Mouse (Mus musculus) E14TG2a.4 (cell line): ENCODE results near the gene Pnkp.
"Not testable (repeated sequence)": the region's sequence is repeated elsewhere in the genome, so short reads cannot be mapped to it uniquely, and the experiment has no call there.

Experiments
- H3K27me3 ChIP-seq: 2 replicates; pipeline ENCODE4 v1.6.1; 2014; ENCODE audit warnings: low read length, control low read depth; ENCODE audit not compliant: insufficient read depth
- H3K36me3 ChIP-seq: 2 replicates; pipeline ENCODE4 v1.6.1; 2014; ENCODE audit warnings: low read length, control low read depth; ENCODE audit not compliant: insufficient read depth
- H3K4me1 ChIP-seq: replicated peaks from 2 replicates; pipeline ENCODE4 v1.6.1; 2014; ENCODE audit warnings: low read depth, low read length, control low read depth
- H3K4me3 ChIP-seq: replicated peaks from 2 replicates; pipeline ENCODE4 v1.5.1; 2014; ENCODE audit warnings: mild to moderate bottlenecking, low read length
- H3K9me3 ChIP-seq: 2 replicates; pipeline ENCODE4 v1.6.1; 2014; ENCODE audit warnings: low read length, control low read depth
- CTCF ChIP-seq: conservative IDR thresholded peaks from 2 replicates; pipeline ENCODE4 v1.5.1; 2014; ENCODE audit warnings: low read length
- NANOG ChIP-seq: IDR thresholded peaks from 2 replicates; pipeline ENCODE4 v1.6.1; 2014; ENCODE audit warnings: borderline replicate concordance, low read length, mixed read lengths
- POU5F1 ChIP-seq: IDR thresholded peaks from 2 replicates; pipeline ENCODE4 v1.6.1; 2014; ENCODE audit warnings: low read length, borderline replicate concordance

The Pnkp gene

DNA sequence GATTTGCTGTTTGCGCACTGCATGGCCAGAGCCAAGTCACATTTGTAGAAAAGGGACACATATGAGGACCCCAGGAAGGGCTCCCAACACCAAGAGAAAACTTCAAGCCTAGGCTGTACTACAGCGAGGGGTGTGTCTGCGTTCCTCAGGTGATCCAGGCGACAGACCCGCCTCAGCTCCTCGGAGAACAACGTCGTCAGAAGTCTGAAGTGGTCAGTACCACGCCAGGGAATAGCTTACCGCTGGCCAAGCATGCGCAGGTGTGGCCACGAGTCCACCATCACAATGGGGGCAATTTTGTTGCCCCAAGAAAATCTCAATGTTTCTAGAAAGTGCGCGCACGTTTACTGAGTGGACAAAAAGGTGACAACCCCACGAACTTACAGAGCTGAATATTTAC is 11.5 kb downstream of the Pnkp start:
- H3K36me3 ChIP-seq: peaks cover 36% of the 10 kb centered on the region
- peak overlapping the region; percentile 95 for H3K4me3 ChIP-seq
- no peak for TF ChIP-seq CTCF
- no peak for TF ChIP-seq POU5F1
- no peak for TF ChIP-seq NANOG
- no peaks in the 10 kb centered on the region for H3K27me3 ChIP-seq
- no peaks in the 10 kb centered on the region for H3K9me3 ChIP-seq
- peaks cover 85% of the 10 kb centered on the region for H3K4me1 ChIP-seq

- no peak for TF ChIP-seq CTCF
- TF ChIP-seq POU5F1: no peak
- TF ChIP-seq NANOG: no peak
- Histone ChIP-seq H3K27me3 (no peaks in the 10 kb centered on the region), H3K4me3 (peak overlapping the region; percentile 95), H3K9me3 (no peaks in the 10 kb centered on the region), H3K4me1 (peaks cover 84% of the 10 kb centered on the region), H3K36me3 (peaks cover 29% of the 10 kb centered on the region)
Observed at GRCm38 (mm10) chr7:44868919-44869696, 12.2 kb downstream of the Pnkp start.

GRCm38 (mm10) chr7:44869697-44870528 is 13.0 kb downstream of the Pnkp start, which contains the start of gene Ptov1:
Ptov1 (minus strand) TSS chr7:44869788.
- TF ChIP-seq POU5F1 (no peak), CTCF (no peak), NANOG (no peak)
- peaks cover 81% of the 10 kb centered on the region for H3K4me1 ChIP-seq
- no peaks in the 10 kb centered on the region for H3K27me3 ChIP-seq
- peak within 1 kb of the TSS; percentile 95 for H3K4me3 ChIP-seq
- peaks cover 21% of the 10 kb centered on the region for H3K36me3 ChIP-seq
- no peaks in the 10 kb centered on the region for H3K9me3 ChIP-seq

- Histone ChIP-seq H3K27me3 (no peaks in the 10 kb centered on the region), H3K9me3 (no peaks in the 10 kb centered on the region), H3K36me3 (peaks cover 14% of the 10 kb centered on the region), H3K4me3 (no peak overlapping the region), H3K4me1 (peaks cover 74% of the 10 kb centered on the region)
- TF ChIP-seq POU5F1 (no peak), CTCF (no peak), NANOG (no peak)
Observed at GRCm38 (mm10) chr7:44870614-44871013, 13.7 kb downstream of the Pnkp start.

GRCm38 (mm10) chr7:44871181-44871580 is 14.2 kb downstream of the Pnkp start:
- Histone ChIP-seq H3K36me3 (peaks cover 14% of the 10 kb centered on the region), H3K9me3 (peaks cover under 1% of the 10 kb centered on the region; the same call in 1 of the 2 replicates), H3K4me1 (peaks cover 69% of the 10 kb centered on the region), H3K4me3 (no peak overlapping the region), H3K27me3 (no peaks in the 10 kb centered on the region)
- TF ChIP-seq POU5F1: no peak
- TF ChIP-seq CTCF: no peak
- TF ChIP-seq NANOG: no peak

DNA sequence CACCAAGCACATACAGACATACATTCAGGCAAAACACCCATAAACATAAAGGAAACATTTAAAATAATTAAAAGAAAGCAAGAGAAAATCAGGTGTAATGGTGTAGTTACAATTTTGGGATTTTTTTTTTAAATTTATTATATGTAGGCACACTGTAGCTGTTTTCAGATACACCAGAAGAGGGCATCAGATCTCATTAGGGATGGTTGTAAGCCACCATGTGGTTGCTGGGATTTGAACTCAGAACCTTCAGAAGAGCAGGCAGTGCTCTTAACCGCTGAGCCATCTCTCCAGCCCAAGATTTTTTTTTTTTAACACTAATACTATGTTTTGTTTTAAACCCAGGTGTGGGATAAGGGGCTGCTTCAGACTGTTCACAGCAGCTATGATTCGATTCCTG is 14.8 kb downstream of the Pnkp start:
- Histone ChIP-seq H3K36me3 (peaks cover 14% of the 10 kb centered on the region), H3K4me1 (peaks cover 63% of the 10 kb centered on the region)
- H3K27me3 ChIP-seq, H3K9me3 ChIP-seq, H3K4me3 ChIP-seq: not testable (repeated sequence)

GRCm38 (mm10) chr7:44877833-44878232 is 20.9 kb downstream of the Pnkp start:
- peaks cover 19% of the 10 kb centered on the region for H3K9me3 ChIP-seq
- no peaks in the 10 kb centered on the region for H3K27me3 ChIP-seq
- TF ChIP-seq POU5F1 (no peak), NANOG (no peak), CTCF (no peak)
- peaks cover 56% of the 10 kb centered on the region for H3K4me1 ChIP-seq
- no peak overlapping the region for H3K4me3 ChIP-seq
- H3K36me3 ChIP-seq: peaks cover 71% of the 10 kb centered on the region

GRCm38 (mm10) chr7:44883036-44883435 is 26.1 kb downstream of the Pnkp start:
- no peak for TF ChIP-seq NANOG
- Histone ChIP-seq H3K4me3 (no peak overlapping the region), H3K27me3 (no peaks in the 10 kb centered on the region), H3K4me1 (peaks cover 81% of the 10 kb centered on the region), H3K36me3 (peaks cover 98% of the 10 kb centered on the region), H3K9me3 (no peaks in the 10 kb centered on the region)

DNA sequence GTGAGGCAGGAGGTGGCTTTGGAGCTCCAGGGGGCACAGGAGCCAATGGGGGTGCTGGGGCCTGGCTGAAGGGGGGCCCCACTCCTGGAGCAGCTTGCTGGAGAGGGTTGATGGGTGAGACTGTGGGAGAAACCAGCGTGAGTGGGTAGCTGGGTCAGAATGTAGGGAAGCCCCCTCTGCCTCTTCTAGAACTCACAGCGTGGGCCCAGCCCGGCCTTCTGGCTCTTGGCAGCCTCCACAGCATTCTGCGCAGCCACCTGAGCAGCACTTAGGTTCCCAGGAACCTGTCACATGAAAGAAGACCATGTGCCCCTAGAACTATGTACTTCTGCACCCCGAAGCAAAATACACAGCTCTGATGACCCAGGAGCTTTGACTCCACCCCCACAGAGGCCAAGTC is 27.7 kb downstream of the Pnkp start:
- TF ChIP-seq CTCF (no peak), POU5F1 (no peak), NANOG (no peak)
- Histone ChIP-seq H3K27me3 (no peaks in the 10 kb centered on the region), H3K4me1 (peaks cover 82% of the 10 kb centered on the region), H3K36me3 (peaks cover 98% of the 10 kb centered on the region), H3K9me3 (no peaks in the 10 kb centered on the region), H3K4me3 (peak overlapping the region; percentile 59)
